Mouse (Mus musculus) hindbrain, embryonic 15.5 days (tissue): Measurements from ENCODE around the gene Clec16a. TPM values are rescaled to one million over a fixed set of nuclear protein-coding genes. Genes with fewer than 3 reads are reported as not detected.

Experiments
- ATAC-seq: fragments of 200-750 bp; cut with Nextera tagmentation; 2 replicates; pipeline ENCODE4 v1.8.0; 2017; ENCODE audit warnings: low read depth, moderate number of reproducible peaks, moderate TSS enrichment; ENCODE audit not compliant: low FRiP score
- H3K27ac ChIP-seq: fragments of 300-500 bp; sonication (generic); replicated peaks from 2 replicates; pipeline ENCODE4 v1.5.1; 2015; ENCODE audit warnings: mild to moderate bottlenecking, inconsistent platforms
- H3K27me3 ChIP-seq: fragments of 300-500 bp; sonication (generic); 2 replicates; pipeline ENCODE4 v1.6.1; 2015; ENCODE audit warnings: control low read depth, inconsistent platforms
- H3K36me3 ChIP-seq: fragments of 300-500 bp; sonication (generic); 2 replicates; pipeline ENCODE4 v1.6.1; 2015; ENCODE audit warnings: control low read depth, inconsistent platforms
- H3K4me1 ChIP-seq: fragments of 300-500 bp; sonication (generic); replicated peaks from 2 replicates; pipeline ENCODE4 v1.6.1; 2015; ENCODE audit warnings: control low read depth, inconsistent platforms
- H3K4me2 ChIP-seq: fragments of 300-500 bp; sonication (generic); 2 replicates; pipeline ENCODE4 v1.6.1; 2015; ENCODE audit warnings: moderate library complexity, mild to moderate bottlenecking, inconsistent platforms
- H3K4me3 ChIP-seq: fragments of 300-500 bp; sonication (generic); 2 replicates; pipeline ENCODE4 v1.5.1; 2015; ENCODE audit warnings: mild to moderate bottlenecking, inconsistent platforms
- H3K9ac ChIP-seq: fragments of 300-500 bp; sonication (generic); 2 replicates; pipeline ENCODE4 v1.6.1; 2015; ENCODE audit warnings: inconsistent platforms
- H3K9me3 ChIP-seq: fragments of 300-500 bp; sonication (generic); 2 replicates; pipeline ENCODE4 v1.6.1; 2016; ENCODE audit warnings: control low read depth, inconsistent platforms
- WGBS: fragments of 180-500 bp; shearing (Covaris S2); methylation state at CpG from one replicate; pipeline ENCODE4 v1.1.7; 2015; 5-methylcytosine and 5-hydroxymethylcytosine counted together
- polyA plus RNA-seq: library from polyadenylated mRNA; unstranded; fragments of >200 nt; fragmentation: Nextera tagmentation; extraction: Ambion mirVana; gene quantifications from 2 replicates; pipeline ENCODE4 v1.2.1, GENCODE M21; 2015

Gene Clec16a
- polyA plus RNA-seq, 1 experiment from 2014 or later = 70.2 TPM

GRCm38 (mm10) chr16:10637898-10638297, 92.8 kb downstream of the Clec16a start:
- 58% methylated on average over 3 of the region's 3 CpGs for WGBS

DNA sequence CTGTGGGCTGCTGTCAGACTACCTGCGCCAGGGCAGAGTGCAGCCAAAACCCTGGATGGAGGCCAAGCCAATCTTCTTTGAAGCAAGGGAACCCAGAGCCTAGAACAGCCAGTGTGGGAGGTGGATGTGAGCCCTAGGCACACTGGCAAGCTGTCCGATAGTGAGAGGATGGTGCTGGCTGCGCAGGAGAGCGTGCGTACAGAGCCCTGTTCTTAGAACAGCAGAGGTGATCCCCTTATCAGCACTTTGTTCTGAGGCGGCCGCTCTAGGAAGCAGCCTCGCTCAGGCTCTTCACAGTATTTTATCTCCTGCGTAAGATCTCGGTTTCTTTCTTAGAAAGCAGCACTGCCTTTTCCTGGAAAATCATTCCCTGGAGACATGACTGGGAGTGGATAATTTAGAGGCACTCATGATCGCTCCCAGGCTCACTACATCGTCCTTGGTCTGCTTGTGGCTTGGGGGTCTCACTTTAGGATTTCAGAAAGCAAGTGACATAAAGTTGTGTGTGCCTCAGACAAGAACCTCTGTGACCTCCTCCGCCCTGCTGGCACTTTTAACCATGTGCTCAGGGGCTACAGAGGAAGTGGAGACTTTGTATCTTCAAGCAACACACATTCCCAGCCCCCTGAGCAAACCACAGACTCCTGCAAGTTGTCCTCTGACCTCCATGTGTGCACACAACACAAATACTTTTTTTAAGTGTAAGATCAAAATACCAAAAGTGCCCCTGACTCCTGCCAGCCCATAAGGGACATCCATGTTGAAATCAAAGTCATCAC, 94.2 kb downstream of the Clec16a start:
- H3K4me1 ChIP-seq = no peaks in the 10 kb centered on the region
- H3K9ac ChIP-seq = no peak overlapping the region
- no peak overlapping the region for H3K4me2 ChIP-seq
- no peak for ATAC-seq
- WGBS = 79% methylated on average over 13 of the region's 13 CpGs
- H3K27me3 ChIP-seq = no peaks in the 10 kb centered on the region
- no peak overlapping the region for H3K4me3 ChIP-seq
- 0 out of 2 replicates have a peak overlapping the region, but pooled peaks have one; percentile 33 for H3K27ac ChIP-seq
- no peaks in the 10 kb centered on the region for H3K9me3 ChIP-seq
- 0 out of 2 replicates have a peak, but pooled peaks cover 4% of the 10 kb centered on the region for H3K36me3 ChIP-seq

More at GRCm38 (mm10) chr16:10637898-10638297, 92.8 kb downstream of the Clec16a start:
- H3K4me3 ChIP-seq = no peak overlapping the region
- no peak overlapping the region for H3K4me2 ChIP-seq
- peaks cover 9% of the 10 kb centered on the region; the same call in 1 of the 2 replicates for H3K36me3 ChIP-seq
- H3K4me1 ChIP-seq = no peaks in the 10 kb centered on the region
- H3K27me3 ChIP-seq = no peaks in the 10 kb centered on the region
- no peak overlapping the region for H3K27ac ChIP-seq
- ATAC-seq = no peak
- H3K9me3 ChIP-seq = no peaks in the 10 kb centered on the region
- no peak overlapping the region for H3K9ac ChIP-seq

DNA sequence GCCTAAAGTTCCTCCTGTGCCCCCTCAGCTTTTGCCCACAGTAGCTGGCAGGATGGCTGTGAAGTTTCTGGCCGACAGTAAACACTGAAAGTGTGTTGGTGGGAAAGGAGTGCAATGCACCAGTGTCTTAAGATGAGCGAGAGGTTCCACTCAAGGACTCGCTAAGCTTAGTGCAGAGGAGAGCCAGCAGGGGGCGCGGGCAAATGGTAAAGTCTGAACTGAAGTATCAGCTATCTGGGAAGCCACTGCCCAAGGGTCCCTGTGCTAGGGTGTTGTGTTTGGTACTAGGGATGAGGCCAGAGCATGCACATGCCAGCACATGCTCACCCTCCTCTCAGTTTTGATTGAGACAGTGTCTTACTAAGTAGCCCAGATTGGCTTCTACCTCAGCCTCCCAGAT, 94.9 kb downstream of the Clec16a start:
- WGBS = 12% methylated on average over 5 of the region's 5 CpGs

GRCm38 (mm10) chr16:10641146-10641545, 96.0 kb downstream of the Clec16a start:
- H3K36me3 ChIP-seq = no peaks in the 10 kb centered on the region
- H3K9me3 ChIP-seq = no peaks in the 10 kb centered on the region
- H3K9ac ChIP-seq = no peak overlapping the region
- no peak overlapping the region for H3K4me3 ChIP-seq
- ATAC-seq = no peak
- no peaks in the 10 kb centered on the region for H3K27me3 ChIP-seq
- 86% methylated on average over 1 of the region's 1 CpGs for WGBS
- no peak overlapping the region for H3K27ac ChIP-seq
- H3K4me1 ChIP-seq = no peaks in the 10 kb centered on the region
- no peak overlapping the region for H3K4me2 ChIP-seq

More for the DNA sequence above, 94.9 kb downstream of the Clec16a start:
- no peaks in the 10 kb centered on the region for H3K27me3 ChIP-seq
- no peak overlapping the region for H3K27ac ChIP-seq
- no peak overlapping the region for H3K9ac ChIP-seq
- H3K36me3 ChIP-seq = 0 out of 2 replicates have a peak, but pooled peaks cover 4% of the 10 kb centered on the region
- H3K9me3 ChIP-seq = no peaks in the 10 kb centered on the region
- ATAC-seq = peak; percentile 76; the same call in 1 of the 2 replicates
- H3K4me2 ChIP-seq = no peak overlapping the region
- no peaks in the 10 kb centered on the region for H3K4me1 ChIP-seq
- H3K4me3 ChIP-seq = no peak overlapping the region

GRCm38 (mm10) chr16:10642857-10643633, 97.9 kb downstream of the Clec16a start:
- Histone ChIP-seq H3K9ac (no peak overlapping the region), H3K4me2 (no peak overlapping the region), H3K36me3 (no peaks in the 10 kb centered on the region), H3K9me3 (no peaks in the 10 kb centered on the region), H3K27ac (no peak overlapping the region), H3K4me1 (no peaks in the 10 kb centered on the region), H3K27me3 (no peaks in the 10 kb centered on the region), H3K4me3 (no peak overlapping the region)
- ATAC-seq = no peak
- 59% methylated on average over 4 of the region's 4 CpGs for WGBS

GRCm38 (mm10) chr16:10644238-10644637, 99.1 kb downstream of the Clec16a start:
- Histone ChIP-seq H3K4me2 (no peak overlapping the region), H3K36me3 (no peaks in the 10 kb centered on the region), H3K9me3 (no peaks in the 10 kb centered on the region), H3K9ac (no peak overlapping the region), H3K4me1 (no peaks in the 10 kb centered on the region), H3K27ac (no peak overlapping the region), H3K27me3 (no peaks in the 10 kb centered on the region), H3K4me3 (no peak overlapping the region)
- ATAC-seq = no peak

GRCm38 (mm10) chr16:10644731-10645130, 99.6 kb downstream of the Clec16a start:
- ATAC-seq = no peak
- Histone ChIP-seq H3K9ac (no peak overlapping the region), H3K4me1 (no peaks in the 10 kb centered on the region), H3K9me3 (no peaks in the 10 kb centered on the region), H3K36me3 (no peaks in the 10 kb centered on the region), H3K27me3 (no peaks in the 10 kb centered on the region), H3K27ac (no peak overlapping the region), H3K4me3 (no peak overlapping the region), H3K4me2 (no peak overlapping the region)
- 90% methylated on average over 8 of the region's 8 CpGs for WGBS

DNA sequence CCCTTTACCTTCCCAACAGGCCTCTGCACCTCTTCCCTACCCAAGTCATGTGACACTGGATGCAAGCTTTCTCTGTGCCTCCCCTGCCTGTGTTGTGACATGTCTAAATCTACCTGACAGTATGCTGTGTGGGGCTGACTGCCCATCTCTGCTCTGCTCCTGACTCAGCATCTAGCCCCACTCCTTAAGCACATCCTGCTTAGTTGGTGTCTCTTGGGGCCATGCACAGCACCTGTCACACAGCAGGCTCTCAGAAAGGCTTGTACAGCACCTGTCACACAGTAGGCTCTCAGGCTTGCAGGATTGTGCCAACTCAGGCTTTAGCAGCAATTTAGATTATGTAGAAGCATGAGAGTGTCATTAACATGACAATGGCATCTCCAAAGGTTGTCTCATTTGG, 106.7 kb downstream of the Clec16a start:
- H3K27ac ChIP-seq = no peak overlapping the region
- H3K4me1 ChIP-seq = peaks cover 13% of the 10 kb centered on the region
- H3K9me3 ChIP-seq = no peaks in the 10 kb centered on the region
- no peaks in the 10 kb centered on the region for H3K27me3 ChIP-seq
- no peaks in the 10 kb centered on the region for H3K36me3 ChIP-seq
- H3K4me3 ChIP-seq = no peak overlapping the region
- no peak overlapping the region for H3K4me2 ChIP-seq
- H3K9ac ChIP-seq = no peak overlapping the region
- ATAC-seq = no peak

- 79% methylated on average over 3 of the region's 3 CpGs for WGBS
- no peak overlapping the region for H3K4me2 ChIP-seq
- H3K4me1 ChIP-seq = peaks cover 13% of the 10 kb centered on the region
- no peak overlapping the region for H3K27ac ChIP-seq
- H3K4me3 ChIP-seq = no peak overlapping the region
- H3K9me3 ChIP-seq = no peaks in the 10 kb centered on the region
- H3K9ac ChIP-seq = no peak overlapping the region
- no peaks in the 10 kb centered on the region for H3K36me3 ChIP-seq
- no peak for ATAC-seq
- no peaks in the 10 kb centered on the region for H3K27me3 ChIP-seq
Measured at GRCm38 (mm10) chr16:10652935-10653334, 107.8 kb downstream of the Clec16a start.

- Histone ChIP-seq H3K9me3 (no peaks in the 10 kb centered on the region), H3K9ac (no peak overlapping the region), H3K4me2 (no peak overlapping the region), H3K36me3 (no peaks in the 10 kb centered on the region), H3K27ac (no peak overlapping the region), H3K27me3 (no peaks in the 10 kb centered on the region), H3K4me3 (no peak overlapping the region), H3K4me1 (peaks cover 17% of the 10 kb centered on the region)
- WGBS = 85% methylated on average over 3 of the region's 3 CpGs
- ATAC-seq = no peak
Measured at GRCm38 (mm10) chr16:10655236-10655635, 110.1 kb downstream of the Clec16a start.

DNA sequence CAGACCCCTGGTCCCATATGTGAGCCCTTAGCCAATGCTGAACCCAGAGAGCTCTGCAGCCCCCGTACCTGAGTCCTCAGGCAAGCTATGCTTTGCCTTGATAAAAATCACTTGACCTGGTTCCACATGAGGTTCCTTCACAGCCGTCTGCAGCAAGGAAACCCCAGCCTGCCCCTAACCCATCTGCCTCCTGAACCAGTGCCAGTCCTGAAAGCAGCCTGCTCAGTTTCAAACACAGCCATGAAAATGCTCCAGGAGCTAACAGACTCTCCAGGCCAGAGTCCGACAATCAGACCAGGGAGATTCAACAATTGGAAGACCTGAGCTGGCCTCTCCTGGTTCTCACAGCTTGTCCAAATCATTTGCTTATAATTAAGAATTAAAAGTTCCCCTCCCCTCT, 110.8 kb downstream of the Clec16a start:
- Histone ChIP-seq H3K9ac (no peak overlapping the region), H3K4me1 (peaks cover 21% of the 10 kb centered on the region), H3K27ac (no peak overlapping the region), H3K9me3 (no peaks in the 10 kb centered on the region), H3K36me3 (no peaks in the 10 kb centered on the region), H3K27me3 (no peaks in the 10 kb centered on the region), H3K4me2 (no peak overlapping the region), H3K4me3 (no peak overlapping the region)
- no peak for ATAC-seq
- 63% methylated on average over 3 of the region's 3 CpGs for WGBS

DNA sequence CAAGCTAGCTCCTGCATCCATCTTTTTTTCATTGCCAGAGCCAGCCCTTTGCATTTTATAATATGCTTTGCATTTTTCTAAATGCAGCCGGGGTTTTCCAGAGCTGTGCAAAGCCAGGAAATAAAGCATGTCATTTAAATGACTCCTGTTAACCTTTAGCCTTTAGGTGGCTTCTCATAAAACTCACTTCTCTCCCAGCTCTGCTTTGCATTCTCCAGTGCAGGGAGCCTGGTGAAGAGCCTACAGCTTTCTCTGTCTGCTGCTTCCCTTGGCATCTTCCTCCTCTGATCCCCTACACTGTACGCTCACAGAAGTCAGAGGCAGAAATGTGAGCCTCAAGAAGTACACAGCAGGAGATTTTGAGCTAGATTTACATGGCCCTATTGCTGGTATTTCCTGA, 111.3 kb downstream of the Clec16a start:
- ATAC-seq = no peak
- 0 out of 2 replicates have a peak overlapping the region, but pooled peaks have one; percentile 45 for H3K27ac ChIP-seq
- no peaks in the 10 kb centered on the region for H3K27me3 ChIP-seq
- H3K9me3 ChIP-seq = no peaks in the 10 kb centered on the region
- peaks cover 21% of the 10 kb centered on the region for H3K4me1 ChIP-seq
- no peak overlapping the region for H3K4me2 ChIP-seq
- H3K9ac ChIP-seq = no peak overlapping the region
- no peak overlapping the region for H3K4me3 ChIP-seq
- WGBS = 38% methylated on average over 2 of the region's 2 CpGs
- H3K36me3 ChIP-seq = no peaks in the 10 kb centered on the region
